Mouse (Mus musculus): ENCODE measurements at regions not wholly inside any gene's neighbourhood (a gene's known extent, or its start where the extent isn't known, plus 50 kb on each side); places are given as distances from the start of the nearest gene placed in this dataset.
"Not testable (repeated sequence)": the region's sequence is repeated elsewhere in the genome, so short reads cannot be mapped to it uniquely, and the experiment has no call there.

- TF ChIP-seq CTCF, EP300 (IDR thresholded peaks at IDR 0.05; ENCODE audit: low read depth): not testable (repeated sequence)
Measured at GRCm38 (mm10) chr8:20027956-20028355, 124.8 kb downstream of the Gm31371 start.
